Mouse (Mus musculus): ENCODE results near the gene Ephb1. TPM values are rescaled to one million over a fixed set of nuclear protein-coding genes. Genes with fewer than 3 reads are reported as not detected.

Ephb1 gene
- total and polyA plus RNA-seq, 3 experiments = not detected

DNA sequence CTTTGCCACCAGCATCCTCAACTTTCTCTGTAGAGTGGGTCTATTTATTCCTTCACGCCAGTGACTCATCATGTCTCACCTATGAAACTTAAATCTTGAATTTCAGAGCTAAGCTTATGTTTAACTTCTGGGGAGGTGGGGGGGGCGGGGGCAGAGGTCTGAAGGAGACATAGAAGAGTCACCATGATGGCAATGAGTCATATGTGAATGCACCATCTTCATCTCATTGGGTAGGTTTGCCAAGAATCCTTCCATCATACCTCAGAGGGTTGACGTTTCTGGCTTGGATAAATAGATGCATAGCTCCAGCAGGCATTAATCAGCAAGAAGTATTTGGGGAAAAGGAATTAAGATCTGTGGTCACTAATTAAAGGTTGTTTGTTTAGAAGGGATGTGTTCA lies 63.3 kb downstream of the Ephb1 start:
- no peaks in the 10 kb centered on the region for H3K4me1 ChIP-seq (ENCODE audit: control insufficient read depth in 1 of 2, insufficient read depth in 2 of 2, low read length in 2 of 2)
- no peak overlapping the region for H3K9ac ChIP-seq (ENCODE audit: control insufficient read depth, low read depth, low read length, poor library complexity, severe bottlenecking)
- DNase-seq (ENCODE audit: low read depth, low spot score) = no peak
- no peak for TF ChIP-seq MYC (IDR thresholded peaks at IDR 0.05; ENCODE audit: low read depth, low read length)
- no peak for TF ChIP-seq RCOR1 (IDR thresholded peaks at IDR 0.05; ENCODE audit: low read depth, low read length)
- no peak for TF ChIP-seq MYB (IDR thresholded peaks at IDR 0.05; ENCODE audit: low read depth, low read length)
- TF ChIP-seq SMC3 (IDR thresholded peaks at IDR 0.05; ENCODE audit: low read depth, low read length) = no peak
- TF ChIP-seq ZMIZ1 (IDR thresholded peaks at IDR 0.05; ENCODE audit: low read depth, low read length) = no peak
- TF ChIP-seq USF1 (IDR thresholded peaks at IDR 0.05; ENCODE audit: low read depth, low read length) = no peak
- TF ChIP-seq MAX (IDR thresholded peaks at IDR 0.05; ENCODE audit: low read length) = no peak
- no peaks in the 10 kb centered on the region for H3K36me3 ChIP-seq (ENCODE audit: control insufficient read depth in 1 of 2, insufficient read depth in 2 of 2, low read length in 2 of 2)
- no peaks in the 10 kb centered on the region for H3K79me2 ChIP-seq (ENCODE audit: control insufficient read depth, insufficient read depth, low read length, poor library complexity)
- no peaks in the 10 kb centered on the region for H3K27me3 ChIP-seq (ENCODE audit: control insufficient read depth in 1 of 2, insufficient read depth in 2 of 2, low read length in 2 of 2)
- H3K9me3 ChIP-seq (replicated peaks; ENCODE audit: insufficient read depth, low read length) = no peaks in the 10 kb centered on the region
- H3K4me3 ChIP-seq (ENCODE audit: control insufficient read depth in 1 of 2, insufficient read depth in 1 of 2, low read depth in 2 of 2, low read length in 2 of 2) = no peak overlapping the region
- H3K27ac ChIP-seq (ENCODE audit: control insufficient read depth, low read depth, low read length) = no peak overlapping the region

DNA sequence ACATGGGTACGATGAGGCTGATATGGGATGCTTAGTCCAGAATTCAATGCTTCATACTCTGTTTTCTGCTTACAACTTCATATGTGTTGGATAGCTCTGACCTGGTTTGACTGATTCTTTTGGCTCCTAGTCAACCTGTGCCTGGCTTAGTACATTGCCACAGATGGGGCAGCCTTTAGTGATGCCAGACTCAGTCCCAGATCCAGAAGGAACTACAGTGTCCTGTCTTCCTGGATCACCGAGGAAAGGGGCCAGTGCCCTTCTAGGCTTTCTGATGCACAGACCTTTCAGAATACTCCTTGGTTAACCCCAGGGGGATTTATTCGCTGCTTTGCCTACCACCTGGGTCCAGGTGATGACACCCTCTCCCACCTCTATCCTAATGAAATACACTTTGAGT lies 66.1 kb downstream of the Ephb1 start:
- Histone ChIP-seq H3K4me1 (ENCODE audit: control insufficient read depth in 1 of 2, insufficient read depth in 2 of 2, low read length in 2 of 2) (no peaks in the 10 kb centered on the region), H3K36me3 (ENCODE audit: control insufficient read depth in 1 of 2, insufficient read depth in 2 of 2, low read length in 2 of 2) (no peaks in the 10 kb centered on the region), H3K9me3 (replicated peaks; ENCODE audit: insufficient read depth, low read length) (no peaks in the 10 kb centered on the region), H3K27ac (ENCODE audit: control insufficient read depth, low read depth, low read length) (no peak overlapping the region), H3K4me3 (ENCODE audit: control insufficient read depth in 1 of 2, insufficient read depth in 1 of 2, low read depth in 2 of 2, low read length in 2 of 2) (no peak overlapping the region), H3K79me2 (ENCODE audit: control insufficient read depth, insufficient read depth, low read length, poor library complexity) (no peaks in the 10 kb centered on the region), H3K27me3 (ENCODE audit: control insufficient read depth in 1 of 2, insufficient read depth in 2 of 2, low read length in 2 of 2) (no peaks in the 10 kb centered on the region), H3K9ac (ENCODE audit: control insufficient read depth, low read depth, low read length, poor library complexity, severe bottlenecking) (no peak overlapping the region)
- no peak for DNase-seq (ENCODE audit: low read depth, low spot score)
- no peak for TF ChIP-seq TCF12 (IDR thresholded peaks at IDR 0.05; ENCODE audit: low read depth, low read length)
- no peak for TF ChIP-seq USF2 (IDR thresholded peaks at IDR 0.05; ENCODE audit: borderline replicate concordance in 1 of 2, insufficient read depth in 1 of 2, low read depth in 1 of 2, low read length in 2 of 2)
- no peak for TF ChIP-seq TBP (IDR thresholded peaks at IDR 0.05; ENCODE audit: low read depth, low read length)
- TF ChIP-seq UBTF (IDR thresholded peaks at IDR 0.05; ENCODE audit: borderline replicate concordance, insufficient read depth, low read depth, low read length) = no peak
- no peak for TF ChIP-seq SMC3 (IDR thresholded peaks at IDR 0.05; ENCODE audit: low read depth, low read length)
- no peak for TF ChIP-seq POLR2AphosphoS2 (IDR thresholded peaks at IDR 0.05; ENCODE audit: low read length)
- no peak for TF ChIP-seq ETS1 (IDR thresholded peaks at IDR 0.05; ENCODE audit: low read depth, low read length)
- no peak for TF ChIP-seq TAL1 (IDR thresholded peaks at IDR 0.05; ENCODE audit: low read length)
- no peak for TF ChIP-seq JUND (IDR thresholded peaks at IDR 0.05; ENCODE audit: low read depth, low read length)
- no peak for TF ChIP-seq MXI1 (IDR thresholded peaks at IDR 0.05; ENCODE audit: low read depth, low read length)
- TF ChIP-seq MEF2A (IDR thresholded peaks at IDR 0.05; ENCODE audit: extremely low read depth, insufficient replicate concordance, low read depth, low read length, poor library complexity, severe bottlenecking) = no peak
- no peak for TF ChIP-seq MAX (IDR thresholded peaks at IDR 0.05; ENCODE audit: low read length)
- TF ChIP-seq SIN3A (IDR thresholded peaks at IDR 0.05; ENCODE audit: low read length) = no peak
- no peak for TF ChIP-seq E2F4 (IDR thresholded peaks at IDR 0.05; ENCODE audit: borderline replicate concordance, low read depth, low read length)
- TF ChIP-seq BHLHE40 (IDR thresholded peaks at IDR 0.05; ENCODE audit: borderline replicate concordance, low read depth, low read length) = no peak
- no peak for TF ChIP-seq USF1 (IDR thresholded peaks at IDR 0.05; ENCODE audit: low read depth, low read length)
